Mouse (Mus musculus) MEL (cell line): Measurements from ENCODE around the gene Fbln2. TPM values are rescaled to one million over a fixed set of nuclear protein-coding genes. Genes with fewer than 3 reads are reported as not detected.

Experiments used
- DNase-seq: peaks from one replicate; pipeline ENCODE4 v3.0.0; 2011; ENCODE audit warnings: low read depth, low spot score
- H3K27ac ChIP-seq: 2 replicates; pipeline ENCODE4 v1.5.1; 2012; ENCODE audit warnings: low read depth, mild to moderate bottlenecking, control low read depth, low read length, moderate library complexity; ENCODE audit not compliant: control insufficient read depth
- H3K27me3 ChIP-seq, 2 experiments: fragments of 150-350 bp in 1 of 2; sonication (generic) in 1 of 2; 2 replicates each; pipeline ENCODE4 v1.6.1; 2012; ENCODE audit warnings: low read length in 2 of 2, mild to moderate bottlenecking in 2 of 2, improper control_type of control experiment in 1 of 2, moderate library complexity in 1 of 2; ENCODE audit not compliant: insufficient read depth in 2 of 2, control insufficient read depth in 1 of 2
- H3K36me3 ChIP-seq, 2 experiments: 2 replicates each; pipeline ENCODE4 v1.6.1; 2012 to 2014; ENCODE audit warnings: low read length in 2 of 2, improper control_type of control experiment in 1 of 2, inconsistent platforms in 1 of 2, mild to moderate bottlenecking in 1 of 2; ENCODE audit not compliant: insufficient read depth in 2 of 2, control insufficient read depth in 1 of 2
- H3K4me1 ChIP-seq, 2 experiments: fragments of 150-350 bp in 1 of 2; sonication (generic) in 1 of 2; 2 replicates each; pipeline ENCODE4 v1.6.1; 2012; ENCODE audit warnings: low read length in 2 of 2, improper control_type of control experiment in 1 of 2, mild to moderate bottlenecking in 1 of 2; ENCODE audit not compliant: insufficient read depth in 2 of 2, control insufficient read depth in 1 of 2
- H3K4me3 ChIP-seq, 2 experiments: fragments of 150-350 bp in 1 of 2; sonication (generic) in 1 of 2; 2 replicates each; pipeline ENCODE4 v1.5.1; 2012; ENCODE audit warnings: low read depth in 2 of 2, low read length in 2 of 2, mild to moderate bottlenecking in 2 of 2, moderate library complexity in 2 of 2, control low read depth in 1 of 2, improper control_type of control experiment in 1 of 2; ENCODE audit not compliant: control insufficient read depth in 1 of 2, insufficient read depth in 1 of 2
- H3K79me2 ChIP-seq: 2 replicates; pipeline ENCODE4 v1.6.1; 2012; ENCODE audit warnings: mild to moderate bottlenecking, low read length, moderate library complexity; ENCODE audit not compliant: control insufficient read depth, poor library complexity, insufficient read depth
- H3K9ac ChIP-seq: 2 replicates; pipeline ENCODE4 v1.6.1; 2012; ENCODE audit warnings: low read depth, mild to moderate bottlenecking, control low read depth, low read length, moderate library complexity; ENCODE audit not compliant: control insufficient read depth, poor library complexity, severe bottlenecking
- H3K9me3 ChIP-seq: fragments of 150-350 bp; sonication (generic); replicated peaks from 2 replicates; pipeline ENCODE4 v1.6.1; 2012; ENCODE audit warnings: mild to moderate bottlenecking, low read length, improper control_type of control experiment, moderate library complexity; ENCODE audit not compliant: insufficient read depth
- BHLHE40 ChIP-seq: IDR thresholded peaks from 2 replicates; pipeline ENCODE4 v1.6.1; 2012; ENCODE audit warnings: low read depth, mild to moderate bottlenecking, inconsistent platforms, low read length, improper control_type of control experiment, borderline replicate concordance
- CHD1 ChIP-seq: IDR thresholded peaks from 2 replicates; pipeline ENCODE4 v1.6.1; 2012; ENCODE audit warnings: low read depth, mild to moderate bottlenecking, inconsistent platforms, low read length, improper control_type of control experiment
- CHD2 ChIP-seq: IDR thresholded peaks from 2 replicates; pipeline ENCODE4 v1.6.1; 2011; ENCODE audit warnings: low read length, improper control_type of control experiment
- CTCF ChIP-seq, 3 experiments: IDR thresholded peaks in 2 of 3; conservative IDR thresholded peaks in 1 of 3; 2 replicates each; pipeline ENCODE4 v1.5.1; 2011 to 2012; ENCODE audit warnings: low read length in 3 of 3, low read depth in 2 of 3, mild to moderate bottlenecking in 2 of 3, improper control_type of control experiment in 1 of 3, inconsistent platforms in 1 of 3, mixed read lengths in 1 of 3, moderate library complexity in 1 of 3; ENCODE audit not compliant: control insufficient read depth in 1 of 3, insufficient read depth in 1 of 3, poor library complexity in 1 of 3, severe bottlenecking in 1 of 3
- E2F4 ChIP-seq: IDR thresholded peaks from 2 replicates; pipeline ENCODE4 v1.6.1; 2011; ENCODE audit warnings: low read depth, low read length, improper control_type of control experiment, borderline replicate concordance
- ELF1 ChIP-seq: IDR thresholded peaks from 2 replicates; pipeline ENCODE4 v1.6.1; 2014; ENCODE audit warnings: low read depth, mild to moderate bottlenecking, inconsistent platforms, low read length, improper control_type of control experiment, moderate library complexity
- EP300 ChIP-seq, 2 experiments: IDR thresholded peaks; 2 replicates each; pipeline ENCODE4 v1.6.1; 2011; ENCODE audit warnings: improper control_type of control experiment in 2 of 2, low read length in 2 of 2, low read depth in 1 of 2, mild to moderate bottlenecking in 1 of 2
- KAT2A ChIP-seq: conservative IDR thresholded peaks from 2 replicates; pipeline ENCODE4 v1.6.1; 2012; ENCODE audit warnings: low read depth, low read length, improper control_type of control experiment, inconsistent platforms
- MAX ChIP-seq: IDR thresholded peaks from 2 replicates; pipeline ENCODE4 v1.6.1; 2011; ENCODE audit warnings: low read length, improper control_type of control experiment
- MAZ ChIP-seq: IDR thresholded peaks from 2 replicates; pipeline ENCODE4 v1.6.1; 2012; ENCODE audit warnings: low read depth, mild to moderate bottlenecking, inconsistent platforms, low read length, improper control_type of control experiment
- MEF2A ChIP-seq: IDR thresholded peaks from 2 replicates; pipeline ENCODE4 v1.6.1; 2014; ENCODE audit warnings: low read depth, mild to moderate bottlenecking, inconsistent platforms, low read length, improper control_type of control experiment; ENCODE audit not compliant: poor library complexity, insufficient replicate concordance, severe bottlenecking; ENCODE audit errors: extremely low read depth
- MXI1 ChIP-seq: IDR thresholded peaks from 2 replicates; pipeline ENCODE4 v1.6.1; 2011; ENCODE audit warnings: mild to moderate bottlenecking, low read depth, low read length, improper control_type of control experiment
- NELFE ChIP-seq: IDR thresholded peaks from 2 replicates; pipeline ENCODE4 v1.6.1; 2011; ENCODE audit warnings: low read depth, low read length, improper control_type of control experiment
- POLR2A ChIP-seq, 2 experiments: IDR thresholded peaks; 2 replicates each; pipeline ENCODE4 v1.6.1; 2011 to 2012; ENCODE audit warnings: low read length in 2 of 2, mild to moderate bottlenecking in 2 of 2, control low read depth in 1 of 2, improper control_type of control experiment in 1 of 2, low read depth in 1 of 2, moderate library complexity in 1 of 2; ENCODE audit not compliant: control insufficient read depth in 1 of 2, insufficient read depth in 1 of 2, poor library complexity in 1 of 2
- POLR2AphosphoS2 ChIP-seq: IDR thresholded peaks from 2 replicates; pipeline ENCODE4 v1.6.1; 2011; ENCODE audit warnings: low read length, improper control_type of control experiment
- POLR2AphosphoS5 ChIP-seq: IDR thresholded peaks from 2 replicates; pipeline ENCODE4 v1.6.1; 2012; ENCODE audit warnings: low read depth, borderline replicate concordance, mild to moderate bottlenecking, inconsistent platforms, low read length, moderate library complexity, mixed read lengths
- RAD21 ChIP-seq: IDR thresholded peaks from 2 replicates; pipeline ENCODE4 v1.6.1; 2011; ENCODE audit warnings: mild to moderate bottlenecking, low read depth, low read length, improper control_type of control experiment
- RCOR1 ChIP-seq: IDR thresholded peaks from 2 replicates; pipeline ENCODE4 v1.6.1; 2012; ENCODE audit warnings: low read depth, mild to moderate bottlenecking, inconsistent platforms, low read length, improper control_type of control experiment
- SIN3A ChIP-seq: IDR thresholded peaks from 2 replicates; pipeline ENCODE4 v1.6.1; 2012; ENCODE audit warnings: low read length, improper control_type of control experiment, inconsistent platforms
- SMC3 ChIP-seq: IDR thresholded peaks from 2 replicates; pipeline ENCODE4 v1.6.1; 2011; ENCODE audit warnings: low read depth, low read length, improper control_type of control experiment
- TAL1 ChIP-seq: IDR thresholded peaks from 2 replicates; pipeline ENCODE4 v1.6.1; 2012; ENCODE audit warnings: mild to moderate bottlenecking, inconsistent platforms, low read length, moderate library complexity, mixed read lengths
- TBP ChIP-seq: IDR thresholded peaks from 2 replicates; pipeline ENCODE4 v1.8.0; 2011; ENCODE audit warnings: low read depth, low read length, improper control_type of control experiment
- TCF12 ChIP-seq: IDR thresholded peaks from 2 replicates; pipeline ENCODE4 v1.6.1; 2014; ENCODE audit warnings: low read depth, mild to moderate bottlenecking, inconsistent platforms, low read length, improper control_type of control experiment, moderate library complexity
- USF2 ChIP-seq, 2 experiments: IDR thresholded peaks; 2 replicates each; pipeline ENCODE4 v1.6.1; 2011 to 2012; ENCODE audit warnings: improper control_type of control experiment in 2 of 2, low read length in 2 of 2, borderline replicate concordance in 1 of 2, inconsistent platforms in 1 of 2, low read depth in 1 of 2, mild to moderate bottlenecking in 1 of 2; ENCODE audit not compliant: insufficient read depth in 1 of 2
- ZC3H11A ChIP-seq: IDR thresholded peaks from 2 replicates; pipeline ENCODE4 v1.6.1; 2012; ENCODE audit warnings: low read depth, mild to moderate bottlenecking, inconsistent platforms, low read length, improper control_type of control experiment
- ZKSCAN1 ChIP-seq: IDR thresholded peaks from 2 replicates; pipeline ENCODE4 v1.6.1; 2012; ENCODE audit warnings: low read depth, mild to moderate bottlenecking, inconsistent platforms, low read length, improper control_type of control experiment, moderate library complexity
- ZMIZ1 ChIP-seq: IDR thresholded peaks from 2 replicates; pipeline ENCODE4 v1.6.1; 2012; ENCODE audit warnings: low read depth, mild to moderate bottlenecking, inconsistent platforms, low read length, improper control_type of control experiment, moderate library complexity
- polyA plus RNA-seq, 2 experiments: library from polyadenylated mRNA; stranded (reverse) in 1 of 2; unstranded in 1 of 2; fragments of >175 nt in 1 of 2; fragments of >200 nt in 1 of 2; gene quantifications; 2 replicates each; pipeline versions ENCODE4 v1.2.1 to v1.2.4; 2012; ENCODE audit warnings: low replicate concordance in 2 of 2, low read depth in 1 of 2; ENCODE audit not compliant: insufficient read length in 2 of 2, insufficient read depth in 1 of 2, missing spikeins in 1 of 2
- total RNA-seq: library from RNA; depleted of rRNA; stranded (reverse); fragments of 300-350 nt; gene quantifications from 2 replicates; pipeline ENCODE4 v1.2.3, GENCODE M21; 2012

The Fbln2 gene
- total and polyA plus RNA-seq, 3 experiments: 1.9 to 2.3 TPM; not detected in 1

GRCm38 (mm10) chr6:91163195-91163911, 48.9 kb upstream of the Fbln2 start (continued):
- TF ChIP-seq CHD2: no peak
- no peak for TF ChIP-seq NELFE
- peak; percentile 88 for TF ChIP-seq TCF12
- no peak for TF ChIP-seq SMC3
- no peak for TF ChIP-seq MXI1
- TF ChIP-seq ZMIZ1: peak; percentile 32; the same call in 1 of the 2 replicates
- TF ChIP-seq ZKSCAN1: no peak
- TF ChIP-seq E2F4: no peak
- TF ChIP-seq EP300 (IDR thresholded peaks at IDR 0.05; ENCODE audit: low read depth in 1 of 2, low read length in 2 of 2): peak; percentile 51 to 84
- TF ChIP-seq ELF1: no peak

- no peaks in the 10 kb centered on the region for H3K27me3 ChIP-seq
- H3K36me3 ChIP-seq: peaks cover 0 to 12% of the 10 kb centered on the region in 2 experiments; a peak in 2 of 4 replicates
- H3K27ac ChIP-seq: no peak overlapping the region
- DNase-seq: no peak
- no peak overlapping the region for H3K4me3 ChIP-seq
- H3K9me3 ChIP-seq: no peaks in the 10 kb centered on the region
- peaks cover 13 to 18% of the 10 kb centered on the region in 2 experiments for H3K4me1 ChIP-seq
- no peak for TF ChIP-seq TBP
- TF ChIP-seq NELFE: no peak
- peak in 1 of 3 experiments; percentile 13; a peak in 1 of 6 replicates for TF ChIP-seq CTCF (IDR thresholded peaks at IDR 0.05 in 2 of 3, conservative IDR thresholded peaks at IDR 0.05 in 1 of 3; ENCODE audit: control insufficient read depth in 1 of 3, insufficient read depth in 1 of 3, low read depth in 2 of 3, low read length in 3 of 3, poor library complexity in 1 of 3, severe bottlenecking in 1 of 3)
- H3K9ac ChIP-seq: no peak overlapping the region
- no peaks in the 10 kb centered on the region; the same call in 1 of the 2 replicates for H3K79me2 ChIP-seq
These were observed 47.7 kb upstream of the Fbln2 start for GRCm38 (mm10) chr6:91164584-91164983.

- Histone ChIP-seq H3K36me3 (peaks cover 0 to 12% of the 10 kb centered on the region in 2 experiments; a peak in 2 of 4 replicates), H3K27ac (no peak overlapping the region), H3K27me3 (no peaks in the 10 kb centered on the region), H3K4me3 (no peak overlapping the region), H3K9ac (no peak overlapping the region), H3K9me3 (no peaks in the 10 kb centered on the region), H3K4me1 (peaks cover 13 to 18% of the 10 kb centered on the region in 2 experiments), H3K79me2 (no peaks in the 10 kb centered on the region; the same call in 1 of the 2 replicates)
- DNase-seq: peak; percentile 78
- TF ChIP-seq NELFE: no peak
- TF ChIP-seq MXI1: no peak
- TF ChIP-seq SIN3A: no peak; the same call in 1 of the 2 replicates
- peak; percentile 78 to 97 (median 92) for TF ChIP-seq CTCF (IDR thresholded peaks at IDR 0.05 in 2 of 3, conservative IDR thresholded peaks at IDR 0.05 in 1 of 3; ENCODE audit: control insufficient read depth in 1 of 3, insufficient read depth in 1 of 3, low read depth in 2 of 3, low read length in 3 of 3, poor library complexity in 1 of 3, severe bottlenecking in 1 of 3)
- TF ChIP-seq POLR2A (IDR thresholded peaks at IDR 0.05; ENCODE audit: control insufficient read depth in 1 of 2, insufficient read depth in 1 of 2, low read depth in 1 of 2, low read length in 2 of 2, poor library complexity in 1 of 2): no peak
- TF ChIP-seq RCOR1: 0 out of 2 replicates have a peak, but pooled peaks have one; percentile 11
- TF ChIP-seq MEF2A: no peak
- peak; percentile 79; the same call in 1 of the 2 replicates for TF ChIP-seq MAZ
- no peak for TF ChIP-seq KAT2A
- no peak for TF ChIP-seq POLR2AphosphoS5
- TF ChIP-seq POLR2AphosphoS2: no peak
- TF ChIP-seq EP300 (IDR thresholded peaks at IDR 0.05; ENCODE audit: low read depth in 1 of 2, low read length in 2 of 2): no peak
- TF ChIP-seq USF2 (IDR thresholded peaks at IDR 0.05; ENCODE audit: borderline replicate concordance in 1 of 2, insufficient read depth in 1 of 2, low read depth in 1 of 2, low read length in 2 of 2): no peak
- TF ChIP-seq CHD1: no peak
- TF ChIP-seq RAD21: peak; percentile 91
- TF ChIP-seq TAL1: no peak
- TF ChIP-seq TCF12: no peak
- 0 out of 2 replicates have a peak, but pooled peaks have one; percentile 21 for TF ChIP-seq BHLHE40
- TF ChIP-seq SMC3: peak; percentile 96
- TF ChIP-seq ZC3H11A: peak; percentile 84
- TF ChIP-seq ZMIZ1: no peak
- TF ChIP-seq MAX: no peak
These were observed 47.0 kb upstream of the Fbln2 start for GRCm38 (mm10) chr6:91165210-91165609.
